Mouse (Mus musculus): ENCODE results near the gene Perm1.

Gene Perm1

GRCm38 (mm10) chr4:156200623-156201475 is 14.8 kb upstream of the Perm1 start, which contains the start of gene Isg15:
TSS of gene Isg15 (minus strand) at chr4:156200818.
- DNase-seq (ENCODE audit: low read depth, low spot score), result no peak

GRCm38 (mm10) chr4:156202462-156202893 is 13.2 kb upstream of the Perm1 start:
- DNase-seq (ENCODE audit: low read depth, low spot score), result no peak

GRCm38 (mm10) chr4:156203001-156203412 is 12.7 kb upstream of the Perm1 start, which contains the start of gene AW011738:
TSS of gene AW011738 (plus strand) at chr4:156203304.
- peak; percentile 79 for DNase-seq (ENCODE audit: low read depth, low spot score)

GRCm38 (mm10) chr4:156203413-156204131 is 12.1 kb upstream of the Perm1 start:
- peak; percentile 70 for DNase-seq (ENCODE audit: low read depth, low spot score)

- DNase-seq (ENCODE audit: low read depth, low spot score), result no peak
Measured at GRCm38 (mm10) chr4:156208872-156209271, 6.8 kb upstream of the Perm1 start.

- no peak for DNase-seq (ENCODE audit: low read depth, low spot score)
Measured at GRCm38 (mm10) chr4:156209963-156210635, 5.6 kb upstream of the Perm1 start.

- DNase-seq (ENCODE audit: low read depth, low spot score), result no peak
Measured at GRCm38 (mm10) chr4:156213134-156213533, 2.5 kb upstream of the Perm1 start.

GRCm38 (mm10) chr4:156216196-156216595 is 528 bp downstream of the Perm1 start:
- no peak for DNase-seq (ENCODE audit: low read depth, low spot score)

- no peak for DNase-seq (ENCODE audit: low read depth, low spot score)
Measured at GRCm38 (mm10) chr4:156217022-156217669, 1.5 kb downstream of the Perm1 start.

- no peak for DNase-seq (ENCODE audit: low read depth, low spot score)
Measured at GRCm38 (mm10) chr4:156217838-156218237, 2.2 kb downstream of the Perm1 start.

GRCm38 (mm10) chr4:156219936-156220335 is 4.3 kb downstream of the Perm1 start:
- no peak for DNase-seq (ENCODE audit: low read depth, low spot score)

GRCm38 (mm10) chr4:156224276-156224675 is 8.6 kb downstream of the Perm1 start:
- DNase-seq (ENCODE audit: low read depth, low spot score), result no peak

- DNase-seq (ENCODE audit: low read depth, low spot score), result peak; percentile 39
Measured at GRCm38 (mm10) chr4:156227752-156228392, 12.2 kb downstream of the Perm1 start.

- peak; percentile 80 for DNase-seq (ENCODE audit: low read depth, low spot score)
Measured at GRCm38 (mm10) chr4:156228393-156229024, 12.8 kb downstream of the Perm1 start.

- DNase-seq (ENCODE audit: low read depth, low spot score), result peak; percentile 60
Measured at GRCm38 (mm10) chr4:156234021-156234501, 18.4 kb downstream of the Perm1 start.

GRCm38 (mm10) chr4:156234701-156235213 is 19.1 kb downstream of the Perm1 start, which contains the start of gene Plekhn1:
TSS of gene Plekhn1 (minus strand) at chr4:156234857.
- peak; percentile 85 for DNase-seq (ENCODE audit: low read depth, low spot score)

GRCm38 (mm10) chr4:156235360-156235770 is 19.7 kb downstream of the Perm1 start:
- peak; percentile 74 for DNase-seq (ENCODE audit: low read depth, low spot score)

- peak; percentile 97 for DNase-seq (ENCODE audit: low read depth, low spot score)
Measured at GRCm38 (mm10) chr4:156235808-156236533, 20.3 kb downstream of the Perm1 start, which contains the start of gene Noc2l. TSS of gene Noc2l (plus strand) at chr4:156236010.

Data from ZHBTc4 (cell line).